Mouse (Mus musculus) inflammation-experienced regulatory T-cells, adult 6 months (primary cell): Measurements from ENCODE around the gene Samhd1. TPM values are rescaled to one million over a fixed set of nuclear protein-coding genes. Genes with fewer than 3 reads are reported as not detected.
A peak's percentile ranks its signal among the peaks of the same experiment; 100 is the strongest.

Source experiments
- ATAC-seq: one replicate; pipeline ENCODE4 v1.8.0; 2017
- polyA plus RNA-seq, 3 experiments: library from polyadenylated mRNA; unstranded; fragments of 100-300 nt; shearing (Covaris generic); gene quantifications; one replicate each; pipeline ENCODE4 v1.2.1; 2017

The Samhd1 gene
- polyA plus RNA-seq, 3 experiments from 2014 or later, result 383 to 537 (median 471) TPM

DNA sequence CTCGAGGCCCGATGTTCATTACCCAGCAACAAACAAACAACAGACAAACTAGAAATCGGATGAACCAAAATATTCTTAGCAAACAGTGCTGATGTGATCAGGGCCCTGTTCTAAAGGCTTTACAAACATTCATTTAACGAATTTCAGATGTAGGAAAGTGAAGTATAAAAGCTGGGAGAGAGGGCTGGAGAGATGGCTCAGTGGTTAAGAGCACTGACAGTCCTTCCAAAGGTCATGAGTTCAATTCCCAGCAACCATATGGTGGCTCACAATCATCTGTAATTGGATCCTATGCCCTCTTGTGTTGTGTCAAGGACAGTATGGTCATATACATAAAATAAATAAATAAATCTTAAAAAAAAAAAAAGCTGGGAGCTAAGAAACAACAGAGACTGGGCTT, 1.1 kb upstream of the Samhd1 start:
- no peak for ATAC-seq

DNA sequence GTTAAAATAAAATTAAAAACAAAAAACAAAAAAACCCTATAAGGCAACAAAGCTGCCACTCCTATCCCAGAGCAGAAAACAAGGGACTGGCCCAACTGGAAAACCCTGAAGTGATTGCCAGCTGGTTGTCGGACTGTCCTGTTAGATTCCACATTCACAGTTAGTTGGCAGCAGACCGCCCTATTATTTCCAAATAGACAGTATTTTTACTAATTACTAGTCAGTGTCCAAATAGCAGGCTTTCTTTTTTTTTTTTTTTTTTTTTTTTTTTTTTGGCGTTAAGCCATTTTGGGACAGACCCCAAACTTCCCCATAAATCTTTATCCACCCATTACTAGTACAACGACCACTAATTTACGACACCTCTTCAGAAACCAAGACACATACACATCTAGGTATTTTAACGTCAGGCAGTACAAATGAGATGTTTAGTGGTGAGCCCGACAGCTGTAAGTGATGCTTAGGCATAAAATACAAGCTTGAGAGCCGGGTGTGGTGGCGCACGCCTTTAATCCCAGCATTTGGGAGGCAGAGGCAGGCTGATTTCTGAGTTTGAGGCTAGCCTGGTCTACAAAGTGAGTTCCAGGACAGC, 560 bp upstream of the Samhd1 start:
- no peak for ATAC-seq

DNA sequence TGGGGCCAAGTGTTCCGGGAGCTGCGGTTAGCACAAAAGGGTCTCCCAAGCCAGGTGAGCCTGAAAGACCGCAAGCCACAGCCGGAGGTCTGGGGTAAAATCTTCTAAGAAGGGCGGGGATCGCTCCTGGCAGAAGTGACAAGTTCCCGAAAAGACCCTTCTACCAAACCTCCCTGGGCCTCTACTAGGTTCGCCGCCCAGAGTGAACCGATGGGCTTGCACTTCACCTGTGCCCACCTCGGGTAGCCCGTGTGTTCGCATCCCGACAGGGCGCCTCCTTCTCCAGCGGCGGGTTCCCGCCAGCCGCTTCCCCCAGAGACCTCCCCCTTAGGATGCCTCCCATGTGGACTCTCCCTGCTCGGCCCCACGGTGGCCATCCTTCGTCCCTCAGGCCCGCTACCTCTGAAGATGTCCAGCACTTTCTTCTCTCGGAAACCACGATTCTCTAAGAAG, 560 bp downstream of the Samhd1 start:
- no peak for ATAC-seq

DNA sequence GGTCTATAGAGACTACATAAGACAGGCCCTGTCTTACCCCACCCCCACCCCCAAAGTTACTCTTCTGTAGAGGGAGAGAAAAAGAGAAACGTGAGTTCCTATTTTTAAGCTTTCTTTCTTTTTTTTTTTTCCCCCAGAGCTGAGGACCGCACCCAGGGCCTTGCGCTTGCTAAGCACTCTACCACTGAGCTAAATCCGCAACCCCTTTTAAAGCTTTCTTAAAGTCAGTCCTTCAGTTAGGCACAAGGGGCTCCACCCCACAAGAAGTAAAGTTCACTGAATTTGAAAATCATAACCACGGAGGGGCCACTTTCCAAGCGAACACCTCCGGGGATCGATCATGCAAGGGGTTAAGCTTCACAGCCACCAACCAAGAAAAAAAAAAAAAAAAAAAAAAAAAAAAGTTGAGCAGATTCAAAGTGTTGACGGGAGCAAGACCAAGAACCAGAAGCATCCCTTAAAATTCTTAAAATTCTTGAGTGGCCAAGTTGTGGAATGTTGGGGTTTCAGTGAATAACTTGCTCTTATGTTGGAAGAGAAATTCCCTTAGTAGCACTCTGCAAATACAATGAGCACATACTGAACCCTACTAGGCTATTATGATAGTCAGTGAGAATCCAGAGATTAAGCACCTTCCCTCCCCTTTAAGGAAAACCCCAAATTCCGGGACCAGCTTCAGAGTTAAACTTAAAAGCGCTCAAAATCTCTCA, 1.1 kb downstream of the Samhd1 start:
- no peak for ATAC-seq

DNA sequence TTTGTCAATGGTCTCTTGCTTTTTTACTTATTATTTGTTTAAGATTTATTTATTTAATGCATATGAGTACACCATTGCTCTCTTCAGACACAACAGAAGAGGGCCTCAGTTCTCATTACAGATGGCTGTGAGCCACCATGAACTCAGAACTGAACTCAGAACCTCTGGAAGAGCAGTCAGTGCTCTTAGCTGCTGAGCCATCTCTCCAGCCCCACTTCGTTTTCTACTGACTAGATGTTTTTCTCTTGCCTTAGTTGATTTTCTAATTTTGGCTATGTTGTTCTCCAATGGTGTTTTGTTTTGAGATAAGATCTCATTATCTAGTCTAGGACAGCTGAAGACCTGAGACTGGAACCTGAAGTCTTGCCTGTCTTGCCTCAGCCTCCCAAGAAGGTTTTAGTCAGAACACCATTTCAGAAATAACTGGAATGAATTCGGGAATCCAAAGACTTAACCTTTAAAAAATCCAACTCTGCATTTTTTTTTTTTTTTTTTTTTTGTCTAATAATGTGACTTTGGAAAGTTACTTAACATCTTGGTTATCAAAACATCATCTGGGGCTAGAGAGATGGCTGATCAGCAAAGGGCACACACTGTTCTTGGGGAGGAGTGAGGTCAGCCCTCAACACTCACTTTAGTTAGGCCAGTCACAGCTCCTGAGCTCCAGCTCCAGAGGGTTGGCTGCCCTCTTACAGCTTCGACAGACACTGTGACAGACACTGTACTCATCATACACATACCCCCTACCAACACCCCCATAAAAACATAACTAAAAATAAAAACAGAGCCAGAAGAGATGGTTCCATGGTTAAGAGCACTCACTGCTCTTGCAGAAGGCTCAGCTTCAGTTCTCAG, 2.2 kb downstream of the Samhd1 start:
- no peak for ATAC-seq

DNA sequence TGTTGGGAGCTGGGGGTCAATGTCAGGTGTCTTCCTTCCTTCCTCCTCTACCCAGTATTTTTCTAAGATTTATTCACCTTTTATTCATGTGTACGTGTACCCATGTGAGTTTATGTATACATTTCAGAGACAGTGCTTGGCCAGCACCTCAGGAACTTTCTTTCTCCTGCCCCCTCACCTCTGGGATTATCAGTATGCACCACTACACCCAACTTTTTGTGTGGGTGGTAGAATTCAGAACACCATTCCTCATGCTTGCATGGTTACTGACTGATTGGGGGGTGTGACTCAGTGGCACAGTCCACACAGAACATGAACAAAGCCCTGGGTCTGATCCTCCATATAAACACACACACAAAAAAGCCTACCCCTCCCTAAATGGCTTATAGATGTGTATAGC, 3.0 kb downstream of the Samhd1 start:
- ATAC-seq, result no peak

DNA sequence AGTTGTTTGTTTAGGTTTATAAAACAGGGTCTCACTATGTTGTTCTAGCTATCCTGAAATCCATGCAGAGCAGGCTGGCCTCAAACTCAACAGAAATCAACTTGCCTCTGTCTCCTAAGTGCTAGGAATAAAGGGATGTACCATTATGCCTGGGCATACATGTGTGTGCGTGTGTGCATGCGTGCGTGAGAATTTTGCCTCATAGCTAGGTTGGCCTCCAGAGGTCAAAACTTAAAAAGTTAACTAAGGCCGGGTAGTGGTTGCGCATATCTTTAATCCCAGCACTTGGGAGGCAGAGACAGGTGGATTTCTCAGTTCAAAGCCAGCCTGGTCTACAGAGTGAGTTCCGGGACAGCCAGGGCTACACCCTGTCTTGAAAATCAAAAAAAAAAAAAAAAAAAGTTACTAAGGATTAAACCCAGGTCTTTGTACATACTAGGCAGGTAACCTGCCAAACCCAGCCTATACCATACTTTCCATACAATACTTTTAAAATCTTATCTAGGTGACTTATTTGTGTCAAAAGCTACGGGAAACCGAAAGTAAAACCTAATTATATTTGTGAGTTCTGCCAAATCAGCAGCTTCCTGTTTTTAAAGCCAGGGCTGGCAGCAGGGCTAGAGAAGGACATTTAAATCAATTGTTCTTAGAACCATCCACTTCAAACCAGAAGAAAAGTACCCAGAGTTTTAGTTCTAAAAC, 4.1 kb downstream of the Samhd1 start:
- ATAC-seq, result peak; percentile 41

DNA sequence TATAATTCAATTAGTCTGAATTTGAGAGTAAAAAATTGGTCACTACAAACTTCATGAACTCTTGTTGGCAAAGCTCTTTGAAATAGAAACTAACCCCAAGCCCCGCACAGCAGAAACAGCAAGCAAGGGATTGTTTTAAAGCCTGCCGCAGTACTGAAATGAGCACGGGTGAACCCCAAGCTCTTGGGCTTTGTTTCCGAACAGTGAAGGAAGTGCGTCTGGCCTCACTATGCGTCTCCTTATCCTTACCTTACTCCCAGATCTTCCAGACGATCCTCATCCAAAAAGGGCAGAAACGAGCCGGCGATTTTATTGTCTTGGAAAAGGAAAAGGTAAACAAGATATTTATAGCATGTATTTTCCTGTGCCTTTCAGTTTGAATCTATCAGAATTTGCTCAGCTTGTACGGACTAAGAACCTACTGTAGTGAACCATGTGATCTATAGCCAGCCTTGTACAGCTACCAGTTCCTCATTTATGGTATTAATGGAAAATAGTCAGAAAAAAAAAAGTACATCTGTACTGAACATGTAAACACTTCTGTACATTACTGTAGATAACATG, 5.4 kb downstream of the Samhd1 start:
- peak; percentile 48 for ATAC-seq

DNA sequence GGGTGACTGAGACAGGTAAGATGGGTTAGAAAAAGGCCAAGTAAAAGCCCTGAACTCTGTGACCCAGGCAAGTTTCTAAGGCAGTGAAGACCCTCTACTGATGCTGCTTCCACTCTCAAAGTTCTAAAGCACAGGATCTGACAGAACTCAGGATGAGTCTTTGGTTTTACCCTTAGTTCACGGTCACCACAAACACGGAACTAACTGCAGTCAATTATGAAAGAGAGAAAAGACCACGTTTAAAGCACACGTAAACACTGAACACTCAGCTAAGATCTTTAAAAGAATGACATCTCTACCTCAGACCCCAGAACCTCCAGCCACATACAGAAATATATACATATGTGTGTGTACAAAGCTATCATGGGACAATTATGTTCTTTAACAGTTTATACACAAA, 6.0 kb downstream of the Samhd1 start:
- ATAC-seq, result no peak

DNA sequence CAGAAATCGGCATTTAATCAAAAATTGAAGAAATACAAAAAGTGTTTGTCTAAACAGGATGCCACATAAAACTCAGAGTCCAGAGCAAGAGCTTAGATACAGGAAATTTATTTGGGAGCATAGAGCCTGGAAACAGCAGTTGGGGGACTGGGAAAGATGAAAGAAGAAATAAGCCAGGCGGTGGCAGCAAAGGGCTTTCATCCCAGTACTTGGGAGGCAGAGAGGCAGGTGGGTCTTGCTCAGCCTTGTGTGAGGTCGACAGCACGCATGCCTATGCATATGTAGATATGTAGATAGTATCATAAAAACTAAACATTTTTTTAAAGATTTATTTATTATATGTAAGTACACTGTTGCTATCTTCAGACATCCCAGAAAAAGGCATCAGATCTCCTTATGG, 7.0 kb downstream of the Samhd1 start:
- ATAC-seq, result no peak

DNA sequence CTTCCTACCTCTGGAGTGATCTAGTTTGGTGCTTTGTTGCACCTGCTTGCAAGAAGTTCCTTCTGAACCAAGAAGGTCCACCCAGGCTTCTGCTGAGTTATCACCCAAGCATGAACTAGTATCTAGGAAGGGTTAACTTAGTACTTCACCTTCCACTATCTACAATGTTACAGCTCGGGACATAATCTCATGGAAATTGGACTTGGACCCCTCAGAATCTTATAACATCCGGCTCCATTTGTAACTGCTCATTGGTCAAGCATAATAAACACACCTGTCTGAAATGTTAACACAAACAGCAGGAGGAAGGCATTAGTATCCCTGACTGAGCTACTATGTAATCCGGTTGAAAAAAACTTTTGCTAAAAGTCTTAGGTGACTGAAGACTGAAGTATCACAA, 7.7 kb downstream of the Samhd1 start:
- ATAC-seq, result no peak

DNA sequence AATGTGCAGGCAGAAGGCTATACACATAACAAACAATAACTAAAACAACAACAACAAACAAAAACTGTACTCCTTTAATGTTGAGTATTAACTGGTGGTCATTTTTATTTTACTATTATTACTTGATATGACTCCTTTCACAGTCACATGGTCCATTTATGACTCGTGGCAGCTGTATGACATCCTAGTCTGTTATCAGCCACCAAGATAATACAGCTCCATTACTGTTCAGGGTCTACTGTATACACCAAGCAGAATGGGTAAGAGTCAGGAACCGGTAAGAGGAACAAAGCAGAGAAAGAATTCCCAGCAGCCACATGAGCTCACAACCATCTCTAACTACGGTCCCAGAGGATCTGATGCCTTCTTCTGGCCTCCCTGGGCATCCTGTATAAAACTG, 9.8 kb downstream of the Samhd1 start:
- no peak for ATAC-seq

DNA sequence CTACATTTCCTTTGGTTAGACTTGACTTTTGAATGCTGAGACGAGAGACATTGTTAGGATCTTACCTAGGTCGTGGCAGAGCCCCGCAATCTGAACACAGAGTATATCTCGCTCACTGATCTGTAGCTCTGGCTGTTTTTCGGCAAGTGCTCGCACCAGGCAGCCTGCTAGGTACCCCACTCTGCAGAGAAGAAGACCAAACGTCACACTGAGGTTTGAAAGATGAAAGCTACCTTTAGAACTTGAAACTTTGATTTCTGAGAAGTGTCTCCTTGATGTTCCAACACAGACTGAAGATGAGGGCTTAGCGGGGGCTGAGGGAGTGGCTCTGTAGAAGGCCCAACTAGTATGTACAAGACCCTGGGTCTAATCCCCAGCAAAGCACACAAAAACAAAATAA, 13.3 kb downstream of the Samhd1 start:
- peak; percentile 71 for ATAC-seq

DNA sequence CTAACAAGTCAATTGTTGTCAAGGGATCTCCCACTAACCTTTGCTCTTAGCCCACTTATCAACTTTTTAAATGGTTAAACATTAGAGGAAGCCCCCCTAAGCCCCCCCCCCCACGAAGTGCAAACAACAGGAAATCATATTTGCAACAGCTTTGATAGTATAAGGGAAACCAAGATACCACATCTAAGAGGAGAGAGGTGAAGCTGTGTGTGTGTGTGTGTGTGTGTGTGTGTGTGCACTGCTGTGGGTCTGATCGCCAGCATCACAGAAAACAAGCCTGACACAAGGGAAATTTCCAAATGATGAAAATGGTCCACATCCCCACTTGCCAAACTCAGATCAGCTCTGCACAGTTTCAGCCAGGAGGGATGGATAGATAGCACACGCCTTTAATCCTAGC, 16.0 kb downstream of the Samhd1 start:
- ATAC-seq, result peak; percentile 76

DNA sequence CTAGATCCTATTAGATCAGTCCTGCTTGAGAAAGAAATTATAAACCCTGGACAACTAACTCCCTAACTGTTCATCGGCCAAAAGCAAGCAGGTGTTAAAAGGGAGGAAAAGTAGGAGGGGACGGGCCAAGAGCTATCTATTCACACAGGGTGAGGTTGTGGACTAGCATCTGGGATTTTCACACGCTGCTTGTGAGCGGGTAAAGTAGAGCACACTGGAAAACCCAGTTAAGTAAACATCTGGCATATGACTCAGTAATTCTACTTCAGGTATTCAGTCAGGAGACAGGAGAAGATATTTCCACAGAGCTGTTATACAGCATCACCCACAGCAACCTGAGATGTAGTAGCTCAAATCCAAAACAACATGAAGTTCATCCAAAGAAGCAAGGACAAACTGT, 16.5 kb downstream of the Samhd1 start:
- no peak for ATAC-seq

DNA sequence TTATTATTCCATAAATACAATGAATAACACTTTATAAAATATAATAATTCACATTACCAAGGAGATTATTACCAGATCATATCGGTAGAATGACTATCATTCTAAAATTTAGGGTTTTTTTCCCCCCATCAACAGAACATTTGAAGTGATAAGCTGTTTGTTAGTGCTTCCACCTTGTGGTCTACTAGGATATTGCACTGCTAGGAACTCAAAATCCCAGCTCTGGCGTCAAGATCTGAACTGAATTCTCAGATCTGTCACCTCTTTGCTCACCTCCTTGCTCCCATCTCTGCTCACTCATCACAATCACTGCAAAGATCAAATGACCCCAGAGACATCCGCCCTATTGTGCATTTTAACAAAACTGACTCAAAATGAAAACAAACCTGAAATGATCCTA, 18.1 kb downstream of the Samhd1 start:
- no peak for ATAC-seq

DNA sequence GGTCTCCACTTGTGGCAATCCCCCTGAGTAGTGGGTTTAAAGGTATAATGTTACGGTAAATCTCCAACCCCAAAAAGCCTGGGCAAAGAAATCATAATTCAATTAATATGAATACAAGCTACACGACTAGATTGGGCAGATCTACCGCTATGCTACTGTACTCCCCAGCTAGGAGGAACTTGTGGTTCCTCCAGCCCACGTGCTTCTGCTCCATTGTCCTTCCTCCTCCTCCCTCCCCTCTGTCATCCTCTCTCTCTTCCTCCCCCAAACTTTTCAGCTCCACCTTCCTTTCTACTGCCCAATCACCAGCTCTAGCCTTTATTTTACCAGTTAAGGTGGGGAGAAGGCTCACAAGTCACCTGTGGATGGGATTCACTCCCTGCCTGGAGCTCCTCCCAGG, 26.8 kb downstream of the Samhd1 start:
- ATAC-seq, result no peak

DNA sequence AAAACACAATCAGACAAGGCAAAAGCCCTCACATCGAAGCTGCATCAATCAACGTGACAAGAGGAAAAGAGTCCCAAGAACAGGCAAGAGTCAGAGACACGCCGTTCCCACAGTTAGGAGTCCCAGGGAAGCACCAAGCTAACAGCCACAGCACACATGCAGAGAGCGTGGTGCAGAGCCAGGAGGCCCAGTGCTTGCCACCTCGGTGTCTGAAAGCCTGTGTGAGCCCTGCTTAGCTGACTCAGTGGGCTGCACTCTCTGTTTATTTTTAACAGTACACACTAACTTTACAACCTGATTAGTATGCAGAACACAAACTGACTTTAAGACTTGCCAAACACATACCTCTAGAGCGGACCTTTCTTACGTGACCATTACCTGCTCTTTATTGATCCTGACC, 30.6 kb downstream of the Samhd1 start:
- ATAC-seq, result no peak

DNA sequence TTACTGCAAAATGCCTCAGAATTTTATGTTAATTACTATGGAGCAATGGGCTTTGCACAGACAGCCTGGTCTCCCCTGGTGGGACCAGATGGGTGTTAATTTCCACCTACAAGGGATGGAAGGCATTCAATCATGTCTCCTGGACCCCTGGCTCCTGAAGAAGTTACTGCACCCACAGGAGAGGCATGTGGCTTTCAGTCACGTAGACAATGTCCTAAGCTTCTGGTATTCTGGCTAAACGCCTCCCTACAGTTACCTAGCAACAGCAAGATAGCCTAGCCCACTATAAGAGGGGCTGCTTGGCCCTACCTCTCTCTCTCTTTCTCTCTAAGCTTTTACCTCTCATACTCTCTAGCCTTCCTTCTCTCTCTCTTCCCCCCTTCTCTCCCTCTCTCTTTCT, 32.8 kb downstream of the Samhd1 start:
- no peak for ATAC-seq

DNA sequence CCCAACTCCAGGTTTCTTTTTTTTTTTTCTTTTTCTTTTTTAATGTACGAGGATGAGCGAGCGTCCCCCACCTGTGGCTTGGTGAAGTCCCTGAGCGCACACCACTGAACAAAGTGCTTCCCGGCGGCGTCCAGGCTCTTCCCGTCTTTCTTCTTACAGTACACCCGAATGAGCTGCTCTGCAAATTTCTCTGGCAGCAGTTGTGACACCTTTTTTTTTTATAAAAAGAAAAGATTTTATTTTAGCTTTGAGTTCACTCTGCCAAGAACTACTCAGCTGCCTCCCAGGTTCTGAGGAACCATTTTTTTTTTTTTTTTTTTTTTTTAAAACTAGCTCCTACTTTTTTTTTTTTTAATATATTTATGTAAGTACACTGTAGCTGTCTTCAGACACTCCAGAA, 33.4 kb downstream of the Samhd1 start:
- ATAC-seq, result no peak

DNA sequence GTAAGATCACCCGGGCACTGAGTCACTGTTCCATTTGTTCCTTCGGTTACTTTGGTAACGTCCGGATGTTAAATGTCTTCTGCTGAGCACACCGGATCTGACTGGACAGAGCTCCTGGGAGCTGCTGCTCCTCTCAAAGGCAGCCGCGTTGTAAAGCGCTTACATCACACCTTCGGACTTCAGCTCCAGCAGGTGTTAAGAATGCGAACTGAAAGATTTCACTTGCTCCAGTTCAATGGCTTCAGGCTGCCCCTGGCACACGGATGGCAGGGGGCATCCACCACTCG, 34.8 kb downstream of the Samhd1 start:
- ATAC-seq, result no peak

DNA sequence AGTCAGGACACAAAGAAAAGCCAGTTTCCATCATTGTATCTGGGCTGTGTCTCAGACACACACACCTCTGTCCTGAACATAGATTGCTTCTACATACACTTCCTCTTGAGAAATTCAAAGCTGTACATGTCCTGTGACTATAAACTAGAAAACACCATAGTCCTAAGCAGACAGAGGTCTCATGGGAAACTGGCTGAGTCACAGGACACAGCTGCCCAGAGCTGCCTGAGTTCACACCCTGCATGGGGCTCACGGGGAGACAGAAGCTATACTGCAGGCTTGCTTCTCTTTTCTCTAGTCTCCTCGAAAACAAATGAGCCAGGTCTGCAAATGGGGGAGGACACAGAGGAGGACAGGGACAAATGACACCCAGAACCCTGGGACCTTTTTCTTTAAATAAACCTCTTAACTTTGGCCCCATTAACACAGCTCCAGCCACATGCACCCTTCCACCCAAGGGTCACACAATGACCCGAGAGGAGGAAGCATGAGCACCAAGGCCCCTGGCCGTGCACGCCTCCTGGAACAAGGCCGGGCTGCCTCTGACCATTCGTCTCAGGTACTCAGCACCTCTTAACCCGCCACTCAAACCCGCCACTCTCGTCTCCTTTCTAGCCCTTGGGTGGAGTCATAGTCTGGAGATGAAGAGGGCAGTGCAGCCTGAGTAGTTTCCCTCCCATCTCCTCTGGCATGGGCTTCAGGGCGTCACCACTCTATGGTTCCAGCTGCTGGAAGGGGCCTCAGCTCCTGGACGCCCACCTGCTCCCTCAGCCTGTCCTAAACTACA, 35.3 kb downstream of the Samhd1 start:
- ATAC-seq, result no peak
